Mouse (Mus musculus) lung, embryonic 16.5 days (tissue): ENCODE data around the gene Cfd. TPM values are rescaled to one million over a fixed set of nuclear protein-coding genes. Genes with fewer than 3 reads are reported as not detected.

ENCODE experiments used
- ATAC-seq: fragments of 200-750 bp; cut with Nextera tagmentation; 2 replicates; pipeline ENCODE4 v1.8.0; 2017; ENCODE audit warnings: low read depth, mild to moderate bottlenecking, moderate library complexity
- H3K27ac ChIP-seq: fragments of 300-500 bp; sonication (generic); 2 replicates; pipeline ENCODE4 v1.5.1; 2014; ENCODE audit warnings: mild to moderate bottlenecking, control low read depth, low read length
- H3K27me3 ChIP-seq: fragments of 300-500 bp; sonication (generic); 2 replicates; pipeline ENCODE4 v1.6.1; 2014; ENCODE audit warnings: low read depth, low read length, mixed read lengths; ENCODE audit not compliant: control insufficient read depth, insufficient read depth
- H3K36me3 ChIP-seq: fragments of 300-500 bp; sonication (generic); 2 replicates; pipeline ENCODE4 v1.6.1; 2014; ENCODE audit warnings: low read length; ENCODE audit not compliant: control insufficient read depth, insufficient read depth
- H3K4me1 ChIP-seq: fragments of 300-500 bp; sonication (generic); replicated peaks from 2 replicates; pipeline ENCODE4 v1.6.1; 2014; ENCODE audit warnings: low read length, mixed read lengths; ENCODE audit not compliant: control insufficient read depth, insufficient read depth
- H3K4me2 ChIP-seq: fragments of 300-500 bp; sonication (generic); 2 replicates; pipeline ENCODE4 v1.6.1; 2014; ENCODE audit warnings: low read depth, low read length, control low read depth
- H3K4me3 ChIP-seq: fragments of 300-500 bp; sonication (generic); 2 replicates; pipeline ENCODE4 v1.5.1; 2014; ENCODE audit warnings: mild to moderate bottlenecking, low read length, control low read depth
- H3K9ac ChIP-seq: fragments of 300-500 bp; sonication (generic); 2 replicates; pipeline ENCODE4 v1.6.1; 2014; ENCODE audit warnings: low read length, control low read depth
- H3K9me3 ChIP-seq: fragments of 300-500 bp; sonication (generic); 2 replicates; pipeline ENCODE4 v1.6.1; 2016; ENCODE audit warnings: low read length; ENCODE audit not compliant: control insufficient read depth
- WGBS: fragments of 180-500 bp; shearing (Covaris S2); extraction: QIAGEN DNeasy Blood & Tissue Kit; methylation state at CpG from one replicate; pipeline ENCODE4 v1.1.7; 2014; 5-methylcytosine and 5-hydroxymethylcytosine counted together
- polyA plus RNA-seq: library from polyadenylated mRNA; unstranded; fragments of >200 nt; fragmentation: Nextera tagmentation; extraction: Ambion mirVana; gene quantifications from 2 replicates; pipeline ENCODE4 v1.2.1, GENCODE M21; 2015

Cfd gene
- polyA plus RNA-seq, 1 experiment from 2014 or later, result not detected

DNA sequence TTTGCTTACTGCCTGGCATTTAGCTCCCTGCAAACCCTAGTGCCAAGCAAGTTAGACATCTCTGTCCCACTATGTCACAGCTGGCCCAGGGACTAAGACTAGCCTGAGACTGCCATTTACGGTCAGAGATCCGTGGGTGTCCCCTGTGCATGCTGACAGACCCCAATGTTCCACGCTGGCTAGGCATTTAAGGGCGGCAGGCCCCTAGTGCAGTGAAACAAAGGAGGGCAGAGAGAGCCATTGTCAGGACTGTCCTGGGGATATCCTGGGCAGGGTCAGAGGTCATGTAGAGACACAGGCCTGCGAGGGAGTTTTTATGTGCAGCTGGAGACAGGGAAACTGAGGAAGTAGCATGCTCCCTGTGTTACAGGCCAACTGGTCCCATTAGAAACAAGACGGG, 43.2 kb downstream of the Cfd start:
- no peak for ATAC-seq
- H3K27ac ChIP-seq, result peak overlapping the region; percentile 45
- no peaks in the 10 kb centered on the region for H3K9me3 ChIP-seq
- H3K9ac ChIP-seq, result no peak overlapping the region; the same call in 1 of the 2 replicates
- 57% methylated on average over 6 of the region's 6 CpGs for WGBS
- H3K27me3 ChIP-seq, result no peaks in the 10 kb centered on the region
- no peak overlapping the region for H3K4me3 ChIP-seq
- peaks cover 75% of the 10 kb centered on the region for H3K4me1 ChIP-seq
- no peak overlapping the region for H3K4me2 ChIP-seq
- H3K36me3 ChIP-seq, result 0 out of 2 replicates have a peak, but pooled peaks cover 6% of the 10 kb centered on the region

DNA sequence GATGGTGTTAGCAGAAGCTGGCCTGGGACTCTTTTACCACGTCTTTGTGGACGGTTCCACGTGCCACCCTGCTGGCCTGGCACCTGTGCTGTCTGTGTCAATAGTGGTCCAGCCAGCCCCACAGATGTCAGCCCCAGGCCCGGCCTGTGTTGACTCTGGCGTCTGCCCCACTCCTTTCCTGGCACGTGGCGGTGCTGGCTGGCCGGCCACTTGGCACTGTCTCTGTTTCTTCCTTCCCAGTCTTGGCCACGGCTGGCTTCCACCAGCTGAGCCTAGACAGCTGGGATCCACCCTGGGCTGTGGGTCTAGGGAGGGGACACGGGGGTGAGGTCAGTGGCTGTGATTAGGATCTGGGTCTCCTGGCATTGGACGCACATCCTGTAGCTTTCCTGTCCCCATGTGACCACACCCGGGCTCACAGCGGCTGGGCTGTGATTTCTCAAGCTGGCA, 43.6 kb downstream of the Cfd start:
- Histone ChIP-seq H3K9me3 (no peaks in the 10 kb centered on the region), H3K9ac (no peak overlapping the region), H3K4me2 (no peak overlapping the region), H3K36me3 (0 out of 2 replicates have a peak, but pooled peaks cover 6% of the 10 kb centered on the region), H3K27me3 (no peaks in the 10 kb centered on the region), H3K4me1 (peaks cover 71% of the 10 kb centered on the region), H3K4me3 (no peak overlapping the region), H3K27ac (peak overlapping the region; percentile 45)
- 24% methylated on average over 13 of the region's 13 CpGs for WGBS
- peak; percentile 76 for ATAC-seq

DNA sequence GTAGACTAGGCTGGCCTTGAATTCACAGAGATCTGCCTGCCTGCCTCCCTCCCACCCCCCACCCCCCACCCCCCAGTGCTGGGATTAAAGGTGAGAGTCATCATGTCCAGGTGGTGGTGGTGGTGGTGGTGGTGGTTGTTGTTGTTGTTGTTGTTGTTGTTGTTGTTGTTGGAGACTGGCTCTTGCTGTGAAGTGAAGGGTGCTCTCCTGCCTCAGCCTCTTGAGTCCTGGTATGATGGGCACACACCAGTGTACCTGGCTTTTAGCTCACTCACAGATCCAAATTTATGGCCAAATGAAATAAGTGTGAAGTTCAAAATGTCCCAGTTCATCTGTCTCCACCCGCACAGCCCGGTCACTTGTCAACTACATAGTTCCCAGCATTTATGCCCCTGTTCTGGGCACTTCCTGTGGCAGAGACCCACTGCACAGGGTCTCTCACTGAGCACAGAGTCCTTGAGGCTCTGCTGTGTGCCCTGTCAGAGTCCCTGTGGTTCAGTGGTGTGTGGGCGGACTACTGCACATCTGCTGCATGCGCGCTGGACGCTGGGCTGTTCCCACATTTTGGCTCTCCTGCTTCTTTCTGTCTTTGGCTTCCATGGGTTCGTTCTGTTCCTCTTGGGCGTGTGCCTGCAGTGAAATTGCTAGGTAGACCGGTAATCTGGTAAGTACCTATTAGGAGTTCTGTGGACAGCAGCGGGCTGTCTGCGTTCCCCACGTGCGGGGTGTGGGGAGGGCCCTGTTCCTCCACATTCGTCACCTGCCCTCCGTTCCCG, 44.3 kb downstream of the Cfd start:
- H3K4me3 ChIP-seq, result no peak overlapping the region
- H3K9ac ChIP-seq, result no peak overlapping the region
- no peak for ATAC-seq
- H3K9me3 ChIP-seq, result no peaks in the 10 kb centered on the region
- 86% methylated on average over 16 of the region's 16 CpGs for WGBS
- no peak overlapping the region for H3K4me2 ChIP-seq
- H3K4me1 ChIP-seq, result peaks cover 70% of the 10 kb centered on the region
- H3K27me3 ChIP-seq, result no peaks in the 10 kb centered on the region
- peak overlapping the region; percentile 45; the same call in 1 of the 2 replicates for H3K27ac ChIP-seq
- 0 out of 2 replicates have a peak, but pooled peaks cover 6% of the 10 kb centered on the region for H3K36me3 ChIP-seq

DNA sequence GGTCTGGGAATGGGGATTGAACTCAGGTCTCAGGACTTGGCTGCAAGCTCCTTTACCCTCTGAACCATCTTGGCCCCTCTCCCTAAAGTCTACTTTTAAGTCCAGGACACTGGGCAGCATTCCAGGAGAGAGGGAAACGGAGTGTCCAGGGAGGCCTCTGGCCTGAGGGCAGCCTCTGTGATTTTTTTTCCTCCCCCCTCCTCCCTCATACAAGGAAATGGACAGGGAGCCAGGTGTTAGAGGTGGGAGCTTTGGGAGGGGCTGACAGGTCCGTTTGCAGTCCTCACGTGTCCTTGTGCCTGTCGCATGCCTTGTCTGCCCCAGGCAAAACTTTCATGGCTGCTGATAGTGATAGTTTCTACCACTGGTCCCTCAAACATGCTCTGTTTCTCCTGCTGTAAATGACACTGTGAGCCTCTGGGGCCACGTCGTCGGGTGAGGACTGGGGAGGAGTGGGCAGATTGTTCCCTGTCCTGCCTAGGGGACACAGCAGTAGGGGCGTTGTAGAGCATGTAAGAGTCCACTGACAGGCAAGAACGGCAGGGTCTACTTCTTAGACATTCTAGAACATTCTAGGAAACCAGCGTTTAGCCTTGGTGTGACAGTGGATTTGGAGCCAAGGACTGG, 45.7 kb downstream of the Cfd start:
- Histone ChIP-seq H3K27me3 (no peaks in the 10 kb centered on the region), H3K36me3 (peaks cover 3% of the 10 kb centered on the region; the same call in 1 of the 2 replicates), H3K4me1 (peaks cover 70% of the 10 kb centered on the region), H3K4me2 (peak overlapping the region; percentile 46), H3K27ac (peak overlapping the region; percentile 86), H3K9ac (peak overlapping the region; percentile 50), H3K4me3 (peak overlapping the region; percentile 20), H3K9me3 (no peaks in the 10 kb centered on the region)
- WGBS, result 34% methylated on average over 10 of the region's 10 CpGs
- ATAC-seq, result no peak

DNA sequence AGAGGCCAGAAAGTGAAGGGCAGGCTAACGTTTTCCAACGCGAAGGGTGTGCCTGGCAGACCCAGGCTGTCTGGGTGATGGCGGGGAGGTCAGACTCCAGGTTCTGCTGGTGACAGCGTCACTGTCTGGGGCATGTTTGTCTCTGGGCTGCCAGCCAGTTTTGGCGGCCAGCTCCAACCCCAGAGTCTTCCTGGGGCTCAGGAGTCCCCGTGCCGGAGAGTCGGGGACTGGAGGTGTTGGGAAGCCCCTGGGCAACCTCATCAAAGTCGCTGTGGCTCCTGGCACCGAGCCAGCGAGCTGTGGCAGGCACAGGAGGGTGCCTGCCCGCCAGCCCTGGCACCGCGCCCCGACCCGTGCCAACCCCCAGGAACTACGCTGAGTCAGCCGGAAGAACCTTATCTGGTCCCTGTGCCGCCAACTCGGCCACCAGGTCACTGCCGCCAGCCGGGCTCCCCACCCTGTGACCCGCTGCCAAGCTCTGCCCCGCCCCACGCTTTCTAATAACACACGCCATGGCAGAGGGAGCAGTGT, 46.3 kb downstream of the Cfd start:
- H3K9ac ChIP-seq, result peak overlapping the region; percentile 50
- ATAC-seq, result peak; percentile 34
- H3K9me3 ChIP-seq, result no peaks in the 10 kb centered on the region
- H3K4me3 ChIP-seq, result peak overlapping the region; percentile 20
- WGBS, result 24% methylated on average over 24 of the region's 27 CpGs
- peak overlapping the region; percentile 86 for H3K27ac ChIP-seq
- peak overlapping the region; percentile 46 for H3K4me2 ChIP-seq
- H3K36me3 ChIP-seq, result peaks cover 4% of the 10 kb centered on the region; the same call in 1 of the 2 replicates
- H3K4me1 ChIP-seq, result peaks cover 66% of the 10 kb centered on the region
- no peaks in the 10 kb centered on the region for H3K27me3 ChIP-seq

DNA sequence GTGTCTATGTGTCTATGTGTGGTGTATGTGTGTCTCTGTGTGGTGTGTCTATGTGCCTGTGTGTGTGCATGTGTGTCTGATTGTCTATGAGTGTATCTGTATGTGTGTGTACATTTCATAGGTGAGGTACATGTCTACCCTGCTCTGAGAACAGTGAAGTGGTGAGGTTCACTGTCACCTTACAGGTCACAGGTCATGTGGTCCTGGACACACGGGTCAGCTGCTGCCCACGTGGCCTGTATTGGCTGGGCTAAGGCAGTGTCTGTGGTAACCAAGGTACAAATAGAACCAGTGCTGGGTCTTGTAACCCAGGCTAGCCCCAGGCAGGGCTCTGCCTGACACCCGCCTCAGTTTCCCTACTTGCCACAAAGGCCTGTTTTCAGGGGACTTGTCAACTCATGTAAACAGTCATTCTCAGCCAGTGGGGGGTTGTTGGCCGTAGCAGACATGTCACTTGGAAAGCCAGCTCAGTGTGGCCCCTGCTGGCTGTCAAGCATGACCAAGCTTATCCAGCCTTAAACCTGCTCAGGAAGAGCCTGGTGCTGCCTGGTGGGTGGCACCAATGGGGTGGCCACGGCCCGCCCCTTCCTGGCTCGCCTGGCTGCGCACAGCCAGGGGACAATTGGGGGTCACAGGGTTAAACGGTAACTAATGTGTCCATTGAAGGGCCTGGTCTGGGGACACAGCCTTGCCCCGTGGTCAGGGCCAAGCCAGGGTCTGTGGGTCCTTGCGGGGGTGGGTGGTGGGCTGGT, 47.3 kb downstream of the Cfd start:
- ATAC-seq, result no peak
- Histone ChIP-seq H3K27ac (no peak overlapping the region; the same call in 1 of the 2 replicates), H3K9ac (no peak overlapping the region), H3K27me3 (no peaks in the 10 kb centered on the region), H3K4me1 (peaks cover 56% of the 10 kb centered on the region), H3K36me3 (peaks cover 5% of the 10 kb centered on the region; the same call in 1 of the 2 replicates), H3K4me3 (no peak overlapping the region; the same call in 1 of the 2 replicates), H3K9me3 (no peaks in the 10 kb centered on the region), H3K4me2 (0 out of 2 replicates have a peak overlapping the region, but pooled peaks have one; percentile 46)
- 75% methylated on average over 11 of the region's 11 CpGs for WGBS

DNA sequence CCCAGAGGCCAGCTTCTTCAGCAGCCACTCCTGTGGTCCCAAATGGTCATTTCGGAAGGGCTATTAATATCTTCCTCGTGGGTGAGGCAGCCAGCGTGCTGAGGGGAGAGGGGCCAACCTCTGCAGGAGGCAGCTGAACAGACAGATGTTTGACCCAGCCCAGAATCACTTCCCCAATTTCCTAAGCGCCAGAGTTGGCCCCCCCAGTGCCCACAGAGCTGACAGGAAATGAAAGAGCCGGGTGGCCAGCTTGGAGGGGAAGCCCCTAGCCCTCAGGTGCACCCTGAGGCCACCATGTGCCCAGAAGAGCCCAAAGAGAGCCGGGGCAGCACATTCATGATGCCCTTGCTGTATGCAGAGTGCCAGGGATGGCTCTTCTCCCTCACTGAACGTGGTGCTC, 50.1 kb downstream of the Cfd start:
- ATAC-seq, result no peak
- H3K4me1 ChIP-seq, result peaks cover 47% of the 10 kb centered on the region
- WGBS, result 51% methylated on average over 7 of the region's 7 CpGs
- H3K4me2 ChIP-seq, result no peak overlapping the region
- no peaks in the 10 kb centered on the region for H3K9me3 ChIP-seq
- no peak overlapping the region for H3K9ac ChIP-seq
- H3K36me3 ChIP-seq, result peaks cover 5% of the 10 kb centered on the region; the same call in 1 of the 2 replicates
- H3K4me3 ChIP-seq, result no peak overlapping the region
- H3K27ac ChIP-seq, result no peak overlapping the region
- no peaks in the 10 kb centered on the region for H3K27me3 ChIP-seq
